Mouse (Mus musculus) layer of hippocampus, adult 9-11 months (tissue): ENCODE results near the gene Bglap.
A peak's percentile ranks its signal among the peaks of the same experiment; 100 is the strongest.
"Not testable (repeated sequence)": the region's sequence is repeated elsewhere in the genome, so short reads cannot be mapped to it uniquely, and the experiment has no call there.

Experiments
- DNase-seq: peaks from one replicate; pipeline ENCODE4 v3.0.0; 2022

Bglap gene

GRCm38 (mm10) chr3:88393776-88394375 is 9.6 kb upstream of the Bglap start:
- DNase-seq: no peak

- DNase-seq: not testable (repeated sequence)
Observed at GRCm38 (mm10) chr3:88382383-88382782, 1.9 kb downstream of the Bglap start.

- not testable (repeated sequence) for DNase-seq
Observed at GRCm38 (mm10) chr3:88381389-88382315, 2.6 kb downstream of the Bglap start.

- not testable (repeated sequence) for DNase-seq
Observed at GRCm38 (mm10) chr3:88378599-88378998, 5.7 kb downstream of the Bglap start, which contains the start of gene Bglap2. Gene Bglap2, minus strand, starts transcription at chr3:88378699.

DNA sequence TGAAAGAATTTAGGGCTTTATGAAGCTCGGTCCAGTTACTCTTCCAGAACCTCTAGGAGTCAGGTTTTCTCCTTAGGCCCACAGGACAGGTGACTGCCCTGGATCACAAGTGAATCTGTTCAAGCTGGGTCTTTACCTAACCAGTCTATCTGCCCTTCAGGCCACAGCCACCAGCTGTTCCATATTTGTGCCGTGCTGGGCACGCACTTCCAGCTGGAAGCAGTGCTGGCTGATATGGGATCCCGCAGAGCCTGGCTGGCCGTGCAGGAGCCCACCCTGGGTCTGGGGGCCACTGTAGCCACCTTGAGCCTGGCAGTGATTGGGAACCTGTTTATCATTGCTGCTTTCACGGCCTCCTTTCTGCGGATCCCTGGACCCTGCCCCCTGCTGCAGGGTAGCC is 7.6 kb downstream of the Bglap start:
- not testable (repeated sequence) for DNase-seq

- not testable (repeated sequence) for DNase-seq
Observed at GRCm38 (mm10) chr3:88375750-88376626, 8.3 kb downstream of the Bglap start.

- not testable (repeated sequence) for DNase-seq
Observed at GRCm38 (mm10) chr3:88372643-88373042, 11.6 kb downstream of the Bglap start, which contains the start of gene Bglap3. Gene Bglap3, minus strand, starts transcription at chr3:88372743.

DNA sequence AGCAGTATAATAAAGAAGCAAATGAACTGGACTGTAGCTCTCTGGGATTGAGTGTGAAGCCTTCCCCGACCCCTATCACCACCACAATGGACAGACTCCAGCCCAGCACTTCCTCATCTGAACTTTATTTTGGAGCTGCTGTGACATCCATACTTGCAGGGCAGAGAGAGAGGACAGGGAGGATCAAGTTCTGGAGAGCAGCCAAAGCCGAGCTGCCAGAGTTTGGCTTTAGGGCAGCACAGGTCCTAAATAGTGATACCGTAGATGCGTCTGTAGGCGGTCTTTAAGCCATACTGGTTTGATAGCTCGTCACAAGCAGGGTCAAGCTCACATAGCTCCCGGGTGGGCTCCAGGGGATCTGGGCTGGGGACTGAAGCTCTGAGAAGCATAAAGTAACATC is 15.8 kb downstream of the Bglap start:
- not testable (repeated sequence) for DNase-seq

GRCm38 (mm10) chr3:88367517-88367916 is 16.7 kb downstream of the Bglap start:
- DNase-seq: not testable (repeated sequence)

- peak; percentile 66 for DNase-seq
Observed at GRCm38 (mm10) chr3:88366830-88367428, 17.3 kb downstream of the Bglap start.

DNA sequence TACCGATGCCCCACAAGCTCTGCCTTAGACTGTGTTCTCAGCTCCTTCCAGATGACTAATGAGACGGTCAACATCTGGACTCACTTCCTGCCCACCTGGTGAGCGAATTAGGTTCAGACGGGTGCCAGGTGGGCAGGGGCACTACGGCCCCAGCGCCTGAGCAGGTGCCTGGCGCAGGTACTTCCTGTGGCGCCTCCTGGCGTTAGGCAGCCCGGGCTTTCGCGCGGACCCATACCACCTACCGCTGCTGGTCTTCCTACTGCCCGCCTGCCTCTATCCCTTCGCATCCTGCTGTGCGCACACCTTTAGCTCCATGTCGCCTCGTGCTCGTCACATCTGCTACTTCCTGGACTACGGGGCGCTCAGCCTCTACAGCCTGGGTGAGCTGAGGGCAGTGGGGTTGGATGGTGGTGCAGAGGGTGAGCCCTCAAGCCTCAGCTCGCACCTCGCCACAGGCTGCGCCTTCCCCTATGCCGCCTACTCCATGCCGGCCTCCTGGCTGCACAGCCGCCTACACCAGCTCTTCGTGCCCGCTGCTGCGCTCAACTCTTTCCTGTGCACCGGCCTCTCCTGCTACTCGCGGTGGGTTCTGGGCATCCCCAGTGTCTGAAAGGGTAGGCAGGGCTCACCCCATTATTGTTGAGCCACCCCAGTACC is 18.4 kb downstream of the Bglap start:
- DNase-seq: no peak

- DNase-seq: no peak
Observed at GRCm38 (mm10) chr3:88364337-88364736, 19.9 kb downstream of the Bglap start, which contains the start of gene Paqr6. Gene Paqr6, plus strand, starts transcription at chr3:88364584.

- peak; percentile 82 for DNase-seq
Observed at GRCm38 (mm10) chr3:88363700-88364099, 20.6 kb downstream of the Bglap start.

DNA sequence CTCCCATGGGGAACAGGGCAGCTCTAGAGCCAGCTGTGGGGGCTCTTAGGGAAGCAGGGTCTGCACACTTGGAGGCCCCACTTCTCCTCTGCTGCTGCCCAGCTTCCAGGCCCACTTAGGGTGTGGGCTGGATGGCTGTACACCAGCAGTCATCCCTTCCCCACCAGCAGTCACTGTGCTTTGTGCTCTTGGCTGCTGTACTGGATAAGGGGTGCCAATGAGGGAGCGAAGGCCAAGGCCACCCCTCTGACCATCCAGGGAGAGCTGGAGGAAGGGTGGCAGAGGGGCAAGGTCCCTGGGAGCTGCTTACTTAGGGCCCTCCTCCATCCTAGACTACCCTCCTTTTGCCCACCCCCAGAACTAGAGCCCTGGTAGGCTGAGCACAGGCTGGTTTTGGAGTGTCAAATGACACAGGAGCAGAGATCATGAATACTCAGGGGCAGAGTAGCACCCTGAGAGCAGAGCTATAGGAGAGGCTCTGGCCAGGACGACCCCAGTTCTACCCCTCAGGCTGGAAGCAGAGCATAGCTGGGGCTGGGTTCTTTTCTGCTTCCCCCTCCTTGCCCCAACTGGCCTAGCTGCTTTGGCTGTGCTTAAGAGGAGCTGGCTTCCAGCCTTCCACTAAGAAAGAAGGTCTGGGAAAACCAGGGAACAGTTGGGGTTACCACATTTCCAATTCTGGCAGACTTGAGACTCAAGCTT is 22.5 kb downstream of the Bglap start:
- no peak for DNase-seq

DNA sequence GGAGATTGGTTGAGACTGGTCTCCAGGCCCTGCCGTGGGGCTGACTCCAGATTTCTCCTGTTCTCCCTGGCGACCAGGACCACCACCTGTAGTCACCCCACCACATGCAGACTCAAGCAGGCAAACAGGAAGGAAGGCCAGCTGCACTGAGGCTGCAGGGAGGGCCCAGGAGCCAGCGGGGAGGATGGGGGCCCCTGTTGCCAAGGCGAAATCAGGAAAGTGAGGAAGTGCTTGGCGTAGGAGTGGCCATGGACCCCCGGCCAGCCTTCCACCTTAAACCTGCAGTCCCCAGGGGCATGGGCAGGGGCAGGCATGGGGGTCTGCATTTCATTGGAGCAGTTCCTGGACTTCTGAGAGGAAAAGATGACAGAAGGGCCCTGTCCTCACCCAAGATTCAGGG is 23.2 kb downstream of the Bglap start:
- DNase-seq: no peak

- DNase-seq: no peak
Observed at GRCm38 (mm10) chr3:88359989-88360388, 24.3 kb downstream of the Bglap start.

DNA sequence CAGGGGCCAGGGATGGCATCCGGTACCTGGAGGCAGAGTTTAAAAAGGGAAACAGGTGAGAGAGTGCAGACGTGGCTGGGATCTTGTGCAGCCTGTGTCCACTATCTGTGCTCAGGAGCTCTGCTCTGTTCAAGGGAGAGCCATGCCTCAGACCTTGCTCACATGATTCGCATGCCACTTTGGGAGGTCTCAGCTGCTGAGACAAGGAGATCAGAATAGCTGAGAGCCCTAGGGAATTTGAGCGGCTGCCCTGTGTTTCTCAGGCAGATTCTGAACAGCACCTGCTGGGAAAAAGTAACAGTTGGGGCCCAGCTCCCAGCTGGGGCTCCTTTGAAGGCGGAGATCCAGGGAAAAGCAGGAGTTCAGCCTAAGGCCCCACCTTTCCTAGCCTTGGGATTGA is 24.7 kb downstream of the Bglap start:
- no peak for DNase-seq

GRCm38 (mm10) chr3:88354396-88355165 is 29.7 kb downstream of the Bglap start:
- no peak for DNase-seq

GRCm38 (mm10) chr3:88352907-88353306 is 31.4 kb downstream of the Bglap start:
- no peak for DNase-seq

GRCm38 (mm10) chr3:88350732-88351131 is 33.5 kb downstream of the Bglap start:
- no peak for DNase-seq
